Mouse (Mus musculus) forebrain, embryonic 12.5 days (tissue): ENCODE measurements around the gene Zfp36l2. TPM values are rescaled to one million over a fixed set of nuclear protein-coding genes. Genes with fewer than 3 reads are reported as not detected.

Experiments
- ATAC-seq: fragments of 200-750 bp; cut with Nextera tagmentation; 2 replicates; pipeline ENCODE4 v1.8.0; 2017; ENCODE audit warnings: moderate TSS enrichment; ENCODE audit not compliant: low FRiP score
- H3K27ac ChIP-seq: fragments of 300-500 bp; sonication (generic); 2 replicates; pipeline ENCODE4 v1.5.1; 2016; ENCODE audit warnings: mild to moderate bottlenecking
- H3K27me3 ChIP-seq: fragments of 300-500 bp; sonication (generic); 2 replicates; pipeline ENCODE4 v1.6.1; 2016; ENCODE audit warnings: mild to moderate bottlenecking
- H3K36me3 ChIP-seq: fragments of 300-500 bp; sonication (generic); replicated peaks from 2 replicates; pipeline ENCODE4 v1.6.1; 2016; ENCODE audit warnings: mild to moderate bottlenecking
- H3K4me1 ChIP-seq: fragments of 300-500 bp; sonication (generic); 2 replicates; pipeline ENCODE4 v1.6.1; 2016
- H3K4me2 ChIP-seq: fragments of 300-500 bp; sonication (generic); 2 replicates; pipeline ENCODE4 v1.6.1; 2016; ENCODE audit warnings: mild to moderate bottlenecking, moderate library complexity
- H3K4me3 ChIP-seq: fragments of 300-500 bp; sonication (generic); replicated peaks from 2 replicates; pipeline ENCODE4 v1.5.1; 2016; ENCODE audit warnings: mild to moderate bottlenecking
- H3K9ac ChIP-seq: fragments of 300-500 bp; sonication (generic); 2 replicates; pipeline ENCODE4 v1.6.1; 2016; ENCODE audit warnings: mild to moderate bottlenecking
- H3K9me3 ChIP-seq: fragments of 300-500 bp; sonication (generic); 2 replicates; pipeline ENCODE4 v1.6.1; 2016
- WGBS: fragments of 180-500 bp; shearing (Covaris S2); methylation state at CpG from one replicate; pipeline ENCODE4 v1.1.7; 2016; 5-methylcytosine and 5-hydroxymethylcytosine counted together
- polyA plus RNA-seq: library from polyadenylated mRNA; unstranded; fragments of >200 nt; fragmentation: Nextera tagmentation; extraction: Ambion mirVana; gene quantifications from 2 replicates; pipeline ENCODE4 v1.2.1, GENCODE M21; 2016

Gene Zfp36l2
- polyA plus RNA-seq, 1 experiment from 2014 or later = 10.6 TPM

DNA sequence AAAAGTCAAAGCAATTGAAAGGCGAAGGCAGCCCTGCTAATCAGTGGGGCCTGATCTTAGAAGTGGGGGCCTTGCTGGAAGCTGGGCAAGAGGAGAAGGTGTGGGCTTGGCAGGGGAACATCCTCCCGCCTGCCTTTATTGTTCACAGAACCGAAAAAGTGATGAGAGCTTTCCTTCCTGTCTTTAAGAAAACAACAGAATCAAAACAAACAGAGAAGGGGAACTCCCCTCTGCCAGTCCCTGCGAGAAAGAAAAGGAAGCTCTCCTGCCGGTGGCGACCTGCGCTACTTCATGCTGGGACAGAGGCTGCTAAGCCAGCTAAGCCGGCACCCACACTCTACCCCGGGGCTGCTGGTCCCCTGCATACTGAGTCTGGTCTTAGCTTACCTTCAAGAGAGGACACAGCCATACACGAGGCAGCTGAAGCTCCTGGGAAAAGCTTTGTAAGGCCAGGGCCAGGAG is 41.9 kb downstream of the Zfp36l2 start:
- ATAC-seq = no peak
- no peaks in the 10 kb centered on the region for H3K36me3 ChIP-seq
- no peak overlapping the region for H3K4me3 ChIP-seq
- WGBS = 14% methylated on average over 10 of the region's 10 CpGs
- peaks cover 44% of the 10 kb centered on the region for H3K4me1 ChIP-seq
- H3K9me3 ChIP-seq = no peaks in the 10 kb centered on the region
- 0 out of 2 replicates have a peak, but pooled peaks cover 2% of the 10 kb centered on the region for H3K27me3 ChIP-seq
- no peak overlapping the region for H3K27ac ChIP-seq
- H3K9ac ChIP-seq = no peak overlapping the region
- H3K4me2 ChIP-seq = no peak overlapping the region; the same call in 1 of the 2 replicates

DNA sequence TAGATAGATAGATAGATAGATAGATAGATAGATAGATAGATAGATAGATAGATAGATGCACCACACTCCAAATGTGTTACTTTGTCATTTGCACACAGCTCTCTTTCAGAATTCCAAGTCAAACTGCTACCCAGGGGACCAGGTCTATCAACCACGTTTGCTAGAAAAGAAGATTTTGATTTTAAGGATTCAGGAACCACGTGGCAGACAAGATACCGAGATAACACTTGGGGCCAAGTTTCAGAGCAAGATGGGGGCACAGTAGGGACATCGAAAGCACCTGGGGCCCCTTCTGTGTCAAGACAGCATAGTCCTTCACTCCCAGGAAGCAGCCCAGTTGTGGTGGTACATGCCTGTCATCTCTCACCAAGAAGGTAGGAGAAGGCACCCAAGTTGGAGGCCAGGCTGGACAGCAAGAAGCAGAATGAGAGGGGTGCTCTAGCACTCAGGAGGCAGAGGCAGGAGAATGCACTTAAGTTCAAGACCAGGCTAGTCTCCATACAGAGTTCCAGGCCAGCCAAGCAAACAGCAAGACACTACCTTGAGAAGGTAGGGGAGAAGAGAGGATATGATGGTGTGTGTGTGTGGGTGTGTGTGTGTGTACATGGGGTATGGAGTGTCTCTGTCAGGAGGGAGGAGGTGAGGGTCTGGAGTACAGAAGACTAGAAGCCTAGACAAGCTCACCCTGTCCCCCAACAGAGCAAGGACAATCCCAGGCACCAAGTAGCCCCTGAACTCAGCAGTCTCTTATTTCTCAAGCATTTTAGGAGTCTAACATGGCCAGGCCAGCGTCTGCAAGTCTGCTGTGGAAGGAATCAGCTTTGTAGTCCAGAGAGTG is 42.8 kb downstream of the Zfp36l2 start:
- Histone ChIP-seq H3K27me3 (0 out of 2 replicates have a peak, but pooled peaks cover 2% of the 10 kb centered on the region), H3K4me3 (no peak overlapping the region), H3K27ac (no peak overlapping the region), H3K36me3 (no peaks in the 10 kb centered on the region), H3K9ac (no peak overlapping the region), H3K9me3 (no peaks in the 10 kb centered on the region), H3K4me2 (no peak overlapping the region), H3K4me1 (peaks cover 39% of the 10 kb centered on the region)
- WGBS = 80% methylated on average over 5 of the region's 5 CpGs
- no peak for ATAC-seq

DNA sequence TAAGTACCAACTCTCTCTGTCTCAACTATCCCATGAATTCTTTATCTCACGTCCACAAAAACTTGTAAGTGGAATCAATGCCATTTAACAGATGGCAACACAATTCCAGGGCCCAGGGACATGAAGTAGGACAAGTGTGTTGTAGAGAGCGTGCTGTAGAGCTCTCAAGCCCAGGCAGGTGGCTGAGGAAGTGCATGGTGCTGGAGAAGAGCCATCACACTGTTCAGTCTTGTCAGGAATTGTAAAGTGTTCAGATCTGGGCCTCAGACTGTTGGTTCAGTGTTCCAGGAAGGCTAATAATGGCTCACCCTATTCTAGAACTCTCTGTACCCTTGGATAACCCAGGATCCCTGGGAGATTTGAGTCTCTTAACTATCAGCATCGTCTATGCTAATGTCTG is 43.6 kb downstream of the Zfp36l2 start:
- Histone ChIP-seq H3K27me3 (0 out of 2 replicates have a peak, but pooled peaks cover 2% of the 10 kb centered on the region), H3K4me1 (peaks cover 31% of the 10 kb centered on the region), H3K36me3 (no peaks in the 10 kb centered on the region), H3K27ac (no peak overlapping the region), H3K9me3 (no peaks in the 10 kb centered on the region), H3K4me2 (no peak overlapping the region), H3K9ac (no peak overlapping the region), H3K4me3 (no peak overlapping the region)
- ATAC-seq = no peak
- 91% methylated on average over 3 of the region's 3 CpGs for whole genome bisulfite sequencing

DNA sequence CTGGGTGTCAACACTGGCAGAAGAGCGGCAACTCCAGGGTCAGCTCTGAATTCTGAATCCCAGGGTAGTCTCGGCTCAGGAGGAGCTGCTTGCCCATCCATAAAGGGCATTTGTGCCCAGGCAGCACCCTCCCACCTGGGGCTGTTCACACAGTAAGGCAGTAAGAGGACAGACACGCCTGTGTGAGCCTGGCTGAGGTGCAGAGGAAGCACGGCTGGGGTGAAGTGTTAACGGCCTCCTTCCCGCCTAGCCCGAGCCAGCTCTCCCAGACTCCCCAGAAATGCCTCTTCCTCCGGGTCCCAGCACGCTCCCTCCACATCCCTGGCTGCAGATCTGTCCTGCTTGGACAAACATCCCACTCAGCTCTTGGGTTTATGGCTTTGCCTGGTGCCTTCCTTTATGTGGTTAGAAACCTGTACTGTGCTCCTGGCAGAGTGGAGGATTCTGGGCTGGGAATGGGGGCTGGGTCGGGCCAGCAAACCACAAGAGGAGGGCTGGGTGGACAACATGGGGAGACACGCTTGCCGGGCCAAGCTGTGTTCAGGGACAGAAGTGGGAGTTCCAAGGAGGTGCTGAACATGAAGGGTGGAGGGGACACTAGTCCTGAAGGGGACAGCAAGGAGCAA is 44.4 kb downstream of the Zfp36l2 start:
- H3K9me3 ChIP-seq = no peaks in the 10 kb centered on the region
- peaks cover 23% of the 10 kb centered on the region for H3K4me1 ChIP-seq
- H3K9ac ChIP-seq = no peak overlapping the region
- ATAC-seq = no peak
- no peak overlapping the region for H3K27ac ChIP-seq
- no peak overlapping the region for H3K4me3 ChIP-seq
- no peak overlapping the region for H3K4me2 ChIP-seq
- no peaks in the 10 kb centered on the region for H3K36me3 ChIP-seq
- 0 out of 2 replicates have a peak, but pooled peaks cover 2% of the 10 kb centered on the region for H3K27me3 ChIP-seq
- WGBS = 59% methylated on average over 12 of the region's 12 CpGs

DNA sequence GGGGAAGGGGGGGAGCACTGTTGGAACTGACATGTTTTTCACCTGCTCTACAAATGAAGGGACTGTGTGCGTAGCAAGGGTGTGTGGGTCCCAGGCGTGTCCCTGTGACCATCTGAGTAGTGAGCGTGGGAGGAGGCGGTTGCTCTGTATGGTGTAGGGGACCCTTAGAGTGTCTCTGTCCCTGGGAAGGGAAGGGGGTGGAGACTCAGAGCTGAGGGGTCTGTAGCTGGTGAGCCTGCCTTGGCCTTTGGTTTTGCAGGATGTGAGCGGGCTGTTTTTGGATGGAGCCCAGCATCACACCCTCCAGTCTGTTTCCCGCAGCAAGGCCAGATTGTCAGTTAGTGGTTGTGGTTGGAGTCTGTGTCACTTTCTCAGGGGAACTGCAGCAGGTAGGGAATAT is 46.1 kb downstream of the Zfp36l2 start:
- Histone ChIP-seq H3K27me3 (0 out of 2 replicates have a peak, but pooled peaks cover 2% of the 10 kb centered on the region), H3K4me3 (no peak overlapping the region), H3K9ac (no peak overlapping the region), H3K4me1 (peaks cover 19% of the 10 kb centered on the region), H3K36me3 (no peaks in the 10 kb centered on the region), H3K4me2 (no peak overlapping the region), H3K27ac (no peak overlapping the region), H3K9me3 (no peaks in the 10 kb centered on the region)
- no peak for ATAC-seq
- 89% methylated on average over 6 of the region's 6 CpGs for whole genome bisulfite sequencing

DNA sequence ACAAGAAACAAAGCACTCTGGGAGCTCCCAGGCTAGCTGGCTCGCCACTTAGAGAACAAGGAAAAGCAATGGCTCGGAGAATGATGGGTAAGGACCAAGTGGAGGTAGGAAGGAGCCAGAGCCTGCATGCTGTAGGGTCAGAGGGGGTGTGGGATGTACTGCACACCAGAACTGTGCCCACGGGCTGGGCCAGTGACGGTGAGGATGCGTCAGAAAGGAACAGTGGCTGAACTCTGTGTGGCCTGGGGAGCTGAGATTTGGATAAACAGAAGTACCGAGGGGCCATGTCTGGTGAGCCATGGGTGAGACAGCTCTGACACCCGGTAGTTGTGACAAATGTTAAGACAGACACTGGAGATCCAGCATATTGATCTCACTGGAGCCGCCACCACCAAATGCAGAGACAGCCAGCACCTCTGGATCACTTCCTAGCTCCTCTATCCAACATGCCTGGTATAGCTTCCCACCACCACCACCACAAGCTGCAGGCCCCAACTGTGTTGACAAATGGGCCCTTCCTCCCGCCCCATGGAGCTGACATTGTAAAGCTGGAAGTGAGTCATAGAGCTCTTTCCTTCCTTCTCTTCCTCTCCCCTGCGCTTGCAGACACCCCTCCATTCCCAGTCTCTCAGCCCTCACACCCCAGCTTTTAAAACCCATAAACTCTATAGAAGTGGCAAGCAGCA is 46.8 kb downstream of the Zfp36l2 start:
- ATAC-seq = no peak
- Histone ChIP-seq H3K4me3 (no peak overlapping the region), H3K36me3 (no peaks in the 10 kb centered on the region), H3K27ac (no peak overlapping the region), H3K9ac (no peak overlapping the region), H3K4me2 (no peak overlapping the region), H3K4me1 (peaks cover 19% of the 10 kb centered on the region), H3K27me3 (0 out of 2 replicates have a peak, but pooled peaks cover 2% of the 10 kb centered on the region), H3K9me3 (no peaks in the 10 kb centered on the region)
- 79% methylated on average over 10 of the region's 10 CpGs for WGBS

DNA sequence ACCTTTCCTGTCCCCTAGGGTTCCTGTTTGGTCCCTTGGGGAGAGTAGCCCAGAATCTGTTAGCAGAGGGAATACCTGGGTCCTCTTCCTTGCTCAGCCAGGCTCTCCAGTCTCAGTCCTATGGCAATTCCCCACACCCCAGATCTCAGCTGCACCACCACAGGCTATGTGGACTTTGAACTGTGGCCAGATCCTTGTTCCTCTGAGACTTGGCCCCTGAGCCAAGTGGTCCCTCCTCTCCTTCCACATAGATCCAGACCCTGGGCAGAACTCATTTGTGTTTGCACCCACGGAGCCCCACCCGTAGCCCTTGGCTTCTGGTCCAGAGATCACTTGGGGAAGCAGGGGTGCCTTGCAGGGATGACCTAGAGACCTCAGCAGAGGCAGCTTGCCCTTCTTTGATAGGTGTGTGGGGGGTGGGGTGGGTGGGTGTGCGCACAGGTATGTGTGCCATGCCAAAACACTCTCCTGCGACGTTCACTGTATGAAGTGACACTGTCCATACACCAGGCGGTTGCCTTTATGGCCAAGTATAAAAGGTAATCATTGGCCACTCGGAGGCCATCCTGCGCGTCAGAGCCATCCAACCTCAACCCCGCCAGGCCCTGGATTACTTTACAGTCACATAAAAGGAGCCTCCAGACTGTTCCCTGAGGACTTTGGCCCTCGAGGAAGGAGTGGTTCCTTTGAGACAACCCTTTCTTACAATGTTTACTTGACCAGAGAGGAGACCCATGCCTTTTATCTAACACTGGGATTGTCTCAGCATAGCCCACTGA is 50.2 kb downstream of the Zfp36l2 start:
- no peak overlapping the region for H3K4me2 ChIP-seq
- no peaks in the 10 kb centered on the region for H3K27me3 ChIP-seq
- no peak overlapping the region for H3K27ac ChIP-seq
- H3K9me3 ChIP-seq = no peaks in the 10 kb centered on the region
- H3K4me3 ChIP-seq = no peak overlapping the region
- ATAC-seq = no peak
- H3K36me3 ChIP-seq = no peaks in the 10 kb centered on the region
- no peak overlapping the region for H3K9ac ChIP-seq
- H3K4me1 ChIP-seq = 0 out of 2 replicates have a peak, but pooled peaks cover 10% of the 10 kb centered on the region
- WGBS = 92% methylated on average over 11 of the region's 11 CpGs

DNA sequence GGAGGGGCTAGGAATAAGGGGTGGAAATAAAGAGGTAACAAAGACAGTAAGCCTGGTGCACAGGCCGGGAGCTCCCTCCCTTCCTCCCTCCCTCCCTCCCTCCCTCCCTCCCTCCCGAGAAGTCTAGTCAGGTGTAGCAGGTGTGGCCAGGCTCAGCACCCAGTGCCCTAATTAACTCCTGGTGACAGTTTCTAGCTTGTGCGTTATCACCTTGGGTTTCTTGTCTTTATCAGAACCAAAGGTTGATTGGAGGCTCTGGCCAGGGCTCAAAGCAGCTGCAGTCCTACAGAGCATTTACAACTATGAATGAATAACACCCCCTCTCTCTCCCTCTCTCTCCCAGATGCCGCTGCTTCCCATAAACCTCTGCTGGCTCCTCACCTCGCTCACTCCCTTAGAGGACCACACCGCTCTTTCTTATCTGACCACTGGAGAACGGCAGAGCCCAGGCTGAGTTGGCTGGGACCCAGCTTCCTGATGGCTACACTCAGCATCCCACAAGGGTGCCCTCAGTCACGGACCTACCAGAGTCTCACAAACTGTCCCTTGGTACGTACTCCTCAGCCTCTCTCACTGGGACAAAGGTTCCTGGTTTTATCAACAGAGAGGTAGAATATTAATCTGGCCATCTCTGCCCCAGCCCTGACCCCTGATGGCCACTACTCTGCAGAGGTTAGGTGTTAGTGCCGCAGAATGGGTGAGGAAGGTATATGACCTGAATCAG is 50.9 kb downstream of the Zfp36l2 start:
- H3K9me3 ChIP-seq = no peaks in the 10 kb centered on the region
- H3K4me3 ChIP-seq = no peak overlapping the region
- no peaks in the 10 kb centered on the region for H3K27me3 ChIP-seq
- no peak overlapping the region for H3K4me2 ChIP-seq
- no peak for ATAC-seq
- H3K27ac ChIP-seq = no peak overlapping the region
- no peak overlapping the region for H3K9ac ChIP-seq
- 0 out of 2 replicates have a peak, but pooled peaks cover 10% of the 10 kb centered on the region for H3K4me1 ChIP-seq
- WGBS = 62% methylated on average over 9 of the region's 10 CpGs
- no peaks in the 10 kb centered on the region for H3K36me3 ChIP-seq

DNA sequence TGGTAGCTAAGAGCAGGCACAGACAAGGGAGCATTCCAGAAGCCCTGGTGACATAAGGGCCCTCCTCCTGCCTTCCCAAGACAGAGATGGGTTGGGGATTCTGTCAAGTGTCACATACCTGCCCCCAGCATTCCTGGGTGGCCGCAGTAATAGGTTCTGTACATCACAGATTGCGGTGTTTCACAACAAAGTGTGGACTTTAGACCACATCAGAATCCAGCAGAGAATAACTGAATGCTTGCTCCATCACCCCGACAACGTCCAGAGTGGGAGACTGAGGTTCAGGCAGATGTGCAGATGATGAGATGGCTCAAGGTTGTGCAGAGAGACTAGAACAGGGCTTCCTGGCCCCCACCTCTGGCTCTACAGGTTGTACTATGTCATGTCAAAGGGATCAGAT is 51.5 kb downstream of the Zfp36l2 start:
- ATAC-seq = no peak
- H3K27ac ChIP-seq = no peak overlapping the region
- H3K36me3 ChIP-seq = no peaks in the 10 kb centered on the region
- no peaks in the 10 kb centered on the region for H3K27me3 ChIP-seq
- no peak overlapping the region for H3K9ac ChIP-seq
- H3K9me3 ChIP-seq = no peaks in the 10 kb centered on the region
- H3K4me3 ChIP-seq = no peak overlapping the region
- no peak overlapping the region for H3K4me2 ChIP-seq
- WGBS = 86% methylated on average over 4 of the region's 4 CpGs
- H3K4me1 ChIP-seq = 0 out of 2 replicates have a peak, but pooled peaks cover 10% of the 10 kb centered on the region

DNA sequence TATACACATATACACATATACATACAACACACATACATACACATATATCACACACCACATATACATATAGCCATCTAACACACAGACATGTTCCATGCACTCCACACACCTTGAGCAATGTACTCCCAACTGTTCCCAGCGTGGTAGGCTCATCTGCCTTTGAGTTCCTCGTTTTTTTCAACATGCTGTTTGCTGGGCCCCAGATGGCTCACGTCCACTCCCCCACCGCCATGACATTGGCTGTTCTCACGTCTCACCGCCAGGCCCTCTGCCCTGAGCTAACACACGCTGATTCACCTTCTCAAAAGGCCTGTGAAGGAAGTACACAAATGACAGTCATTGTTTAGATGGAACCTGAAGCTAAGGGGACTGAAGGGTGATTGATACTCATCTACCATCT is 52.5 kb downstream of the Zfp36l2 start:
- ATAC-seq = no peak
- Histone ChIP-seq H3K27me3 (no peaks in the 10 kb centered on the region), H3K9ac (no peak overlapping the region), H3K36me3 (no peaks in the 10 kb centered on the region), H3K4me3 (no peak overlapping the region), H3K9me3 (no peaks in the 10 kb centered on the region), H3K4me1 (0 out of 2 replicates have a peak, but pooled peaks cover 10% of the 10 kb centered on the region), H3K27ac (no peak overlapping the region), H3K4me2 (no peak overlapping the region)
- 83% methylated on average over 7 of the region's 7 CpGs for WGBS
